Mouse (Mus musculus) kidney, postnatal 0 days (tissue): ENCODE measurements around the gene Arrb2. TPM values are rescaled to one million over a fixed set of nuclear protein-coding genes. Genes with fewer than 3 reads are reported as not detected.
"Not testable (repeated sequence)": the region's sequence is repeated elsewhere in the genome, so short reads cannot be mapped to it uniquely, and the experiment has no call there.

Experiments
- ATAC-seq: fragments of 200-750 bp; cut with Nextera tagmentation; replicated peaks from 2 replicates; pipeline ENCODE4 v1.8.0; 2017; ENCODE audit warnings: low read depth, moderate number of reproducible peaks, moderate TSS enrichment, moderate library complexity; ENCODE audit not compliant: low FRiP score
- DNase-seq: peaks from one replicate; pipeline ENCODE4 v3.0.0-alpha.2; 2016; ENCODE audit warnings: low spot score
- H3K27ac ChIP-seq: fragments of 300-500 bp; sonication (generic); 2 replicates; pipeline ENCODE4 v1.5.1; 2014; ENCODE audit warnings: mild to moderate bottlenecking
- H3K27me3 ChIP-seq: fragments of 300-500 bp; sonication (generic); 2 replicates; pipeline ENCODE4 v1.6.1; 2014; ENCODE audit warnings: low read length, mixed read lengths; ENCODE audit not compliant: insufficient read depth
- H3K36me3 ChIP-seq: fragments of 300-500 bp; sonication (generic); 2 replicates; pipeline ENCODE4 v1.6.1; 2014; ENCODE audit warnings: low read length, mixed read lengths; ENCODE audit not compliant: insufficient read depth
- H3K4me1 ChIP-seq: fragments of 300-500 bp; sonication (generic); replicated peaks from 2 replicates; pipeline ENCODE4 v1.6.1; 2014; ENCODE audit warnings: antibody characterized with exemption, low read length, mixed read lengths; ENCODE audit not compliant: insufficient read depth
- H3K4me2 ChIP-seq: fragments of 300-500 bp; sonication (generic); 2 replicates; pipeline ENCODE4 v1.6.1; 2014; ENCODE audit warnings: mild to moderate bottlenecking, low read length, moderate library complexity, mixed read lengths
- H3K4me3 ChIP-seq: fragments of 300-500 bp; sonication (generic); replicated peaks from 2 replicates; pipeline ENCODE4 v1.5.1; 2014; ENCODE audit warnings: low read depth, low read length
- H3K9ac ChIP-seq: fragments of 300-500 bp; sonication (generic); 2 replicates; pipeline ENCODE4 v1.6.1; 2014; ENCODE audit warnings: low read depth, low read length
- H3K9me3 ChIP-seq: fragments of 300-500 bp; sonication (generic); replicated peaks from 2 replicates; pipeline ENCODE4 v1.6.1; 2016; ENCODE audit warnings: low read length, inconsistent platforms, mixed read lengths
- CTCF ChIP-seq: IDR thresholded peaks from 2 replicates; pipeline ENCODE4 v1.5.1; 2016; ENCODE audit warnings: antibody characterized with exemption, low read depth, mild to moderate bottlenecking, moderate library complexity
- WGBS: fragments of 180-500 bp; shearing (Covaris S2); extraction: QIAGEN DNeasy Blood & Tissue Kit; methylation state at CpG from one replicate; pipeline ENCODE4 v1.1.7; 2014; 5-methylcytosine and 5-hydroxymethylcytosine counted together
- polyA plus RNA-seq: library from polyadenylated mRNA; unstranded; fragments of >200 nt; fragmentation: Nextera tagmentation; extraction: Ambion mirVana; gene quantifications from 2 replicates; pipeline ENCODE4 v1.2.1, GENCODE M21; 2015

The Arrb2 gene
- polyA plus RNA-seq, 1 experiment from 2014 or later, result 13.5 TPM

- H3K9ac ChIP-seq, result no peak overlapping the region
- no peak for DNase-seq
- no peak for TF ChIP-seq CTCF
Measured at GRCm38 (mm10) chr11:70465211-70465610, 32.8 kb downstream of the Arrb2 start.

DNA sequence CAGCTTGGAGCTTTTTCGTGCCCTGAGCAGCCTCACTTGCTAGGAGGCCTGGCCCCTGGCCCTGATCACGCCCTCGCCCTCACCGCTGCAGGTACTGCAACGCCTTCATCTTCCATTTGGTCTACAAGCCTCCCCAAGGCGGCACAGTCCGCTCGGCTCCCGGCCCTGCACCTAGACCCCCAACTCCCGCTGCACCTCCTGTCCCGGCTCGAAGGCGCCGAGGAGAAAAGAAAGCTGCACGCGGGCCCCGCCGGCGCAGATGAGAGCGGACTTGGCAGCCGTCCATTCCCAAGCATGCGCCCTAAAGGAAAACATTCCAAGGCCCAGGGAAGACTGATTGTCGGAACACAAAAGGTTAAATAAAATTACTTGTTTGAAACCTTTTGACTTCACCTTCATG is 33.4 kb downstream of the Arrb2 start:
- H3K4me1 ChIP-seq, result peaks cover 8% of the 10 kb centered on the region; the same call in 1 of the 2 replicates
- H3K9me3 ChIP-seq, result no peaks in the 10 kb centered on the region
- H3K36me3 ChIP-seq, result no peaks in the 10 kb centered on the region
- ATAC-seq (no peak), DNase-seq (peak; percentile 56)
- H3K27me3 ChIP-seq, result no peaks in the 10 kb centered on the region; the same call in 1 of the 2 replicates
- H3K4me3 ChIP-seq, result peak overlapping the region; percentile 17; the same call in 1 of the 2 replicates
- TF ChIP-seq CTCF, result no peak
- 16% methylated on average over 23 of the region's 23 CpGs for WGBS
- H3K9ac ChIP-seq, result peak overlapping the region; percentile 35; the same call in 1 of the 2 replicates
- peak overlapping the region; percentile 55 for H3K4me2 ChIP-seq
- H3K27ac ChIP-seq, result no peak overlapping the region

More at GRCm38 (mm10) chr11:70465211-70465610, 32.8 kb downstream of the Arrb2 start:
- peak overlapping the region; percentile 55 for H3K4me2 ChIP-seq
- no peak for ATAC-seq
- peak overlapping the region; percentile 17; the same call in 1 of the 2 replicates for H3K4me3 ChIP-seq
- peaks cover 8% of the 10 kb centered on the region; the same call in 1 of the 2 replicates for H3K4me1 ChIP-seq
- no peaks in the 10 kb centered on the region for H3K9me3 ChIP-seq
- H3K36me3 ChIP-seq, result no peaks in the 10 kb centered on the region
- H3K27ac ChIP-seq, result no peak overlapping the region
- 38% methylated on average over 16 of the region's 16 CpGs for WGBS
- H3K27me3 ChIP-seq, result no peaks in the 10 kb centered on the region; the same call in 1 of the 2 replicates

- 71% methylated on average over 4 of the region's 5 CpGs for WGBS
- no peak overlapping the region for H3K4me3 ChIP-seq
- no peaks in the 10 kb centered on the region; the same call in 1 of the 2 replicates for H3K27me3 ChIP-seq
- H3K4me1 ChIP-seq, result peaks cover 8% of the 10 kb centered on the region; the same call in 1 of the 2 replicates
- no peaks in the 10 kb centered on the region for H3K36me3 ChIP-seq
- H3K4me2 ChIP-seq, result no peak overlapping the region
- H3K27ac ChIP-seq, result no peak overlapping the region
- no peaks in the 10 kb centered on the region for H3K9me3 ChIP-seq
- no peak overlapping the region for H3K9ac ChIP-seq
- DNase-seq (no peak), ATAC-seq (no peak)
- TF ChIP-seq CTCF, result no peak
Measured at GRCm38 (mm10) chr11:70467902-70468619, 35.6 kb downstream of the Arrb2 start.

DNA sequence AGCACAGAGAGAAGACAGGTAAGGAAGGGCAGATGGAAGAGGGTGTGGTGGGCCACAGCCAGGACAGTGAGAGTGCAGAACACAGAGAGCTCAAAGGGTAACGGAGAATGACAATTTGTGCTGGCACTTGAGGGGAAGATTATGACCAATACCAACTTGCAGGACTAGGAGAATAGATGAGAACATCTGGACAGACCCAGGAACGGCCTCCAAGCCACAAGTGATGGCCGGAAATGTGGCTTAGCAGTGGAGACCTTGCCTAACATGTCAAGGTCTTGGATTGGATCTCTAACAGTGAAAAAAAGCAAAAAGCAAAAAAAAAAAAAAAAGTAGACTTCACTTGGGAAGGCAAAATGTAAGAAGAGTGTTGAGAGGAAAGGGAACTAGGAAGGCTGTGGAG is 37.3 kb downstream of the Arrb2 start:
- H3K27ac ChIP-seq, result no peak overlapping the region
- H3K27me3 ChIP-seq, result no peaks in the 10 kb centered on the region
- H3K4me2 ChIP-seq, result no peak overlapping the region
- H3K36me3 ChIP-seq, result no peaks in the 10 kb centered on the region
- WGBS, result 93% methylated on average over 3 of the region's 3 CpGs
- H3K9me3 ChIP-seq, result no peaks in the 10 kb centered on the region
- H3K9ac ChIP-seq, result no peak overlapping the region
- ATAC-seq, result no peak
- H3K4me1 ChIP-seq, result peaks cover 8% of the 10 kb centered on the region; the same call in 1 of the 2 replicates
- no peak overlapping the region for H3K4me3 ChIP-seq
- no peak for DNase-seq
- no peak for TF ChIP-seq CTCF

GRCm38 (mm10) chr11:70472716-70473115 is 40.3 kb downstream of the Arrb2 start:
- no peaks in the 10 kb centered on the region for H3K36me3 ChIP-seq
- H3K4me1 ChIP-seq, result no peaks in the 10 kb centered on the region
- ATAC-seq, result no peak
- 0 out of 2 replicates have a peak overlapping the region, but pooled peaks have one; percentile 13 for H3K27ac ChIP-seq
- no peaks in the 10 kb centered on the region for H3K27me3 ChIP-seq
- H3K9ac ChIP-seq, result no peak overlapping the region
- no peaks in the 10 kb centered on the region for H3K9me3 ChIP-seq
- no peak for TF ChIP-seq CTCF
- no peak overlapping the region for H3K4me2 ChIP-seq
- no peak overlapping the region for H3K4me3 ChIP-seq
- no peak for DNase-seq

DNA sequence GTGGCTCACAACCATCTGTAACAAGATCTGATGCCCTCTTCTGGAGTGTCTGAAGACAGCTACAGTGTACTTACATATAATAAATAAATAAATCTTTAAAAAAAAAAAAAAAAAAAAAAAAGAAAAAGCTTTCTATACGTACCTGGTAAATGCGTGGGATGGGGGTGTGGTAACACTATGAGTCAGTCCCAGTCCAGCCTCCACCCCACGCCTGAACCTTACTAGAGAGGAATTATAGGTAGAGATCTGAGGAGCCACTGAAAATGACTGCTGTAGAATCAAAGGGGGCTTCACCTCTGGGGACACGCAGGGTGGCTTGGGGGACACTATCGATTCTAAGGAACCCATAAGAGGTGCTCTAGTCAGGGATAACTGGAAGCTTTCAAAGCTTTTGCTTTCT is 40.9 kb downstream of the Arrb2 start:
- ATAC-seq, H3K4me3 ChIP-seq, H3K9ac ChIP-seq, H3K27me3 ChIP-seq, H3K4me1 ChIP-seq, DNase-seq, H3K36me3 ChIP-seq, H3K9me3 ChIP-seq, H3K4me2 ChIP-seq: not testable (repeated sequence)
- peak overlapping the region; percentile 62 for H3K27ac ChIP-seq
- WGBS, result 58% methylated on average over 5 of the region's 5 CpGs
